Mouse (Mus musculus) embryonic facial prominence, embryonic 15.5 days (tissue): ENCODE results near the gene Aldh1l1. TPM values are rescaled to one million over a fixed set of nuclear protein-coding genes. Genes with fewer than 3 reads are reported as not detected.

Source experiments
- ATAC-seq: fragments of 200-750 bp; cut with Nextera tagmentation; 2 replicates; pipeline ENCODE4 v1.8.0; 2017; ENCODE audit warnings: low read depth, moderate TSS enrichment; ENCODE audit not compliant: insufficient number of reproducible peaks, low FRiP score, low TSS enrichment
- H3K27ac ChIP-seq: fragments of 300-500 bp; sonication (generic); replicated peaks from 2 replicates; pipeline ENCODE4 v1.5.1; 2015; ENCODE audit warnings: mild to moderate bottlenecking, inconsistent platforms
- H3K27me3 ChIP-seq: fragments of 300-500 bp; sonication (generic); 2 replicates; pipeline ENCODE4 v1.6.1; 2015; ENCODE audit warnings: inconsistent platforms
- H3K36me3 ChIP-seq: fragments of 300-500 bp; sonication (generic); 2 replicates; pipeline ENCODE4 v1.6.1; 2015; ENCODE audit warnings: mild to moderate bottlenecking, inconsistent platforms
- H3K4me1 ChIP-seq: fragments of 300-500 bp; sonication (generic); 2 replicates; pipeline ENCODE4 v1.6.1; 2015; ENCODE audit warnings: inconsistent platforms
- H3K4me2 ChIP-seq: fragments of 300-500 bp; sonication (generic); replicated peaks from 2 replicates; pipeline ENCODE4 v1.6.1; 2015; ENCODE audit warnings: mild to moderate bottlenecking, inconsistent platforms
- H3K4me3 ChIP-seq: fragments of 300-500 bp; sonication (generic); replicated peaks from 2 replicates; pipeline ENCODE4 v1.5.1; 2015; ENCODE audit warnings: mild to moderate bottlenecking, inconsistent platforms
- H3K9ac ChIP-seq: fragments of 300-500 bp; sonication (generic); 2 replicates; pipeline ENCODE4 v1.6.1; 2015; ENCODE audit warnings: inconsistent platforms
- H3K9me3 ChIP-seq: fragments of 300-500 bp; sonication (generic); replicated peaks from 2 replicates; pipeline ENCODE4 v1.6.1; 2016; ENCODE audit warnings: inconsistent platforms
- WGBS: fragments of 180-500 bp; shearing (Covaris S2); methylation state at CpG from one replicate; pipeline ENCODE4 v1.1.7; 2015; 5-methylcytosine and 5-hydroxymethylcytosine counted together
- polyA plus RNA-seq: library from polyadenylated mRNA; unstranded; fragments of >200 nt; fragmentation: Nextera tagmentation; extraction: Ambion mirVana; gene quantifications from 2 replicates; pipeline ENCODE4 v1.2.1, GENCODE M21; 2015

Aldh1l1 gene
- polyA plus RNA-seq, 1 experiment from 2014 or later = 2.1 TPM

GRCm38 (mm10) chr6:90472697-90473096 is 13.5 kb upstream of the Aldh1l1 start:
- no peak overlapping the region for H3K4me2 ChIP-seq
- no peak for ATAC-seq
- no peak overlapping the region for H3K9ac ChIP-seq
- no peaks in the 10 kb centered on the region for H3K36me3 ChIP-seq
- 90% methylated on average over 3 of the region's 3 CpGs for WGBS
- no peaks in the 10 kb centered on the region for H3K27me3 ChIP-seq
- no peak overlapping the region for H3K4me3 ChIP-seq
- H3K4me1 ChIP-seq = peaks cover 20% of the 10 kb centered on the region
- H3K27ac ChIP-seq = no peak overlapping the region
- H3K9me3 ChIP-seq = no peaks in the 10 kb centered on the region

- Histone ChIP-seq H3K4me2 (no peak overlapping the region), H3K9ac (no peak overlapping the region), H3K27ac (no peak overlapping the region), H3K4me1 (peaks cover 20% of the 10 kb centered on the region), H3K27me3 (no peaks in the 10 kb centered on the region), H3K4me3 (no peak overlapping the region), H3K36me3 (no peaks in the 10 kb centered on the region), H3K9me3 (no peaks in the 10 kb centered on the region)
- 93% methylated on average over 24 of the region's 24 CpGs for WGBS
- ATAC-seq = no peak
These were observed 12.4 kb upstream of the Aldh1l1 start for GRCm38 (mm10) chr6:90473630-90474360.

- Histone ChIP-seq H3K4me2 (no peak overlapping the region), H3K27me3 (no peaks in the 10 kb centered on the region), H3K36me3 (no peaks in the 10 kb centered on the region), H3K9ac (no peak overlapping the region), H3K27ac (no peak overlapping the region), H3K9me3 (no peaks in the 10 kb centered on the region), H3K4me3 (no peak overlapping the region), H3K4me1 (peaks cover 20% of the 10 kb centered on the region)
- WGBS = 88% methylated on average over 3 of the region's 3 CpGs
- no peak for ATAC-seq
These were observed 11.9 kb upstream of the Aldh1l1 start for GRCm38 (mm10) chr6:90474361-90474750.

GRCm38 (mm10) chr6:90475176-90475853 is 10.9 kb upstream of the Aldh1l1 start:
- Histone ChIP-seq H3K4me3 (no peak overlapping the region), H3K4me2 (no peak overlapping the region), H3K27ac (no peak overlapping the region), H3K27me3 (no peaks in the 10 kb centered on the region), H3K4me1 (peaks cover 19% of the 10 kb centered on the region), H3K9me3 (no peaks in the 10 kb centered on the region), H3K36me3 (no peaks in the 10 kb centered on the region), H3K9ac (no peak overlapping the region)
- ATAC-seq = no peak
- 70% methylated on average over 4 of the region's 4 CpGs for whole genome bisulfite sequencing

GRCm38 (mm10) chr6:90475854-90476212 is 10.4 kb upstream of the Aldh1l1 start:
- Histone ChIP-seq H3K4me2 (no peak overlapping the region), H3K36me3 (no peaks in the 10 kb centered on the region), H3K27ac (no peak overlapping the region), H3K4me3 (no peak overlapping the region), H3K4me1 (peaks cover 14% of the 10 kb centered on the region), H3K9ac (no peak overlapping the region), H3K9me3 (no peaks in the 10 kb centered on the region), H3K27me3 (no peaks in the 10 kb centered on the region)
- ATAC-seq = no peak
- 54% methylated on average over 3 of the region's 3 CpGs for WGBS

GRCm38 (mm10) chr6:90476941-90477518 is 9.2 kb upstream of the Aldh1l1 start:
- ATAC-seq = no peak
- no peak overlapping the region for H3K4me2 ChIP-seq
- H3K4me3 ChIP-seq = no peak overlapping the region
- 59% methylated on average over 14 of the region's 14 CpGs for WGBS
- H3K36me3 ChIP-seq = no peaks in the 10 kb centered on the region
- no peaks in the 10 kb centered on the region for H3K27me3 ChIP-seq
- 0 out of 2 replicates have a peak overlapping the region, but pooled peaks have one; percentile 25 for H3K27ac ChIP-seq
- H3K9me3 ChIP-seq = no peaks in the 10 kb centered on the region
- H3K4me1 ChIP-seq = peaks cover 3% of the 10 kb centered on the region; the same call in 1 of the 2 replicates
- H3K9ac ChIP-seq = no peak overlapping the region

- no peak overlapping the region for H3K4me3 ChIP-seq
- no peak overlapping the region for H3K27ac ChIP-seq
- H3K36me3 ChIP-seq = no peaks in the 10 kb centered on the region
- no peak overlapping the region for H3K9ac ChIP-seq
- H3K27me3 ChIP-seq = no peaks in the 10 kb centered on the region
- no peak overlapping the region for H3K4me2 ChIP-seq
- no peak for ATAC-seq
- H3K4me1 ChIP-seq = 0 out of 2 replicates have a peak, but pooled peaks cover 3% of the 10 kb centered on the region
- WGBS = 65% methylated on average over 3 of the region's 3 CpGs
- no peaks in the 10 kb centered on the region for H3K9me3 ChIP-seq
These were observed 2.0 kb upstream of the Aldh1l1 start for GRCm38 (mm10) chr6:90484249-90484648.

- Histone ChIP-seq H3K9me3 (no peaks in the 10 kb centered on the region), H3K27ac (no peak overlapping the region)
- WGBS = 78% methylated on average over 5 of the region's 5 CpGs
These were observed 1.4 kb upstream of the Aldh1l1 start for GRCm38 (mm10) chr6:90484876-90485275.

GRCm38 (mm10) chr6:90487531-90487930 is 1.3 kb downstream of the Aldh1l1 start:
- Histone ChIP-seq H3K9ac (no peak overlapping the region), H3K27me3 (no peaks in the 10 kb centered on the region), H3K4me2 (no peak overlapping the region), H3K27ac (no peak overlapping the region), H3K9me3 (no peaks in the 10 kb centered on the region), H3K36me3 (no peaks in the 10 kb centered on the region), H3K4me3 (no peak overlapping the region), H3K4me1 (0 out of 2 replicates have a peak, but pooled peaks cover 3% of the 10 kb centered on the region)
- no peak for ATAC-seq
- 67% methylated on average over 1 of the region's 1 CpGs for WGBS

More at GRCm38 (mm10) chr6:90484876-90485275, 1.4 kb upstream of the Aldh1l1 start:
- no peak for ATAC-seq
- no peak overlapping the region for H3K4me3 ChIP-seq
- no peak overlapping the region for H3K9ac ChIP-seq
- H3K36me3 ChIP-seq = no peaks in the 10 kb centered on the region
- H3K4me2 ChIP-seq = no peak overlapping the region
- 0 out of 2 replicates have a peak, but pooled peaks cover 3% of the 10 kb centered on the region for H3K4me1 ChIP-seq
- no peaks in the 10 kb centered on the region for H3K27me3 ChIP-seq

- Histone ChIP-seq H3K4me2 (no peak overlapping the region), H3K4me3 (no peak overlapping the region), H3K36me3 (no peaks in the 10 kb centered on the region), H3K9ac (no peak overlapping the region), H3K27ac (no peak overlapping the region), H3K9me3 (no peaks in the 10 kb centered on the region), H3K4me1 (0 out of 2 replicates have a peak, but pooled peaks cover 3% of the 10 kb centered on the region), H3K27me3 (no peaks in the 10 kb centered on the region)
- WGBS = 83% methylated on average over 3 of the region's 3 CpGs
- ATAC-seq = no peak
These were observed 3.3 kb downstream of the Aldh1l1 start for GRCm38 (mm10) chr6:90489532-90489931.

GRCm38 (mm10) chr6:90490976-90491375 is 4.7 kb downstream of the Aldh1l1 start:
- Histone ChIP-seq H3K4me2 (no peak overlapping the region), H3K4me1 (peaks cover 9% of the 10 kb centered on the region; the same call in 1 of the 2 replicates), H3K9me3 (no peaks in the 10 kb centered on the region), H3K9ac (no peak overlapping the region), H3K4me3 (no peak overlapping the region), H3K27ac (no peak overlapping the region), H3K36me3 (no peaks in the 10 kb centered on the region), H3K27me3 (no peaks in the 10 kb centered on the region)
- 63% methylated on average over 2 of the region's 2 CpGs for WGBS
- ATAC-seq = no peak
